Mouse (Mus musculus) thymus, postnatal 36 days (tissue): ENCODE results near the gene Cnst.
A peak's percentile ranks its signal among the peaks of the same experiment; 100 is the strongest.

Source experiments
- DNase-seq, 2 experiments: peaks; one replicate each; pipeline ENCODE4 v3.0.0; 2022; ENCODE audit warnings: mixed read lengths in 2 of 2

Gene Cnst

DNA sequence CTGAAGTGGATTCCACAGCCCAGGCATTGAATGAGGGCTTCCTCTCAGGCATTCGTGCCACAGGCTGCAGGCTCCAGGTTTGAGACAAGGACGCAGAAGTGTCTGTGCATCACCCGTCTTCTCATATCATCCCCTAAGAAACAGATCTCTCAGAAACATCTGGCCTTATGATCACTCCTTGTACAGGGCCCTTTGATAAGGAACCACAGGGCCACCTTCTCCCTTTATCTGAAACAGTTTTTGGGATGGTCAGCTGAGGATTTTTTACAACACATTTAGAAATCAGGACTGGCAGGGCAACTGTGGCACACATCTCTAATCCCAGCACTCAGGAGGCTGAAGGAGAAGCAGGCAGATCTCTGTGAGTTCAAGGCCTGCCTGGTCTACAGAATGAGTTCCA lies 103.2 kb downstream of the Cnst start:
- no peak for DNase-seq

DNA sequence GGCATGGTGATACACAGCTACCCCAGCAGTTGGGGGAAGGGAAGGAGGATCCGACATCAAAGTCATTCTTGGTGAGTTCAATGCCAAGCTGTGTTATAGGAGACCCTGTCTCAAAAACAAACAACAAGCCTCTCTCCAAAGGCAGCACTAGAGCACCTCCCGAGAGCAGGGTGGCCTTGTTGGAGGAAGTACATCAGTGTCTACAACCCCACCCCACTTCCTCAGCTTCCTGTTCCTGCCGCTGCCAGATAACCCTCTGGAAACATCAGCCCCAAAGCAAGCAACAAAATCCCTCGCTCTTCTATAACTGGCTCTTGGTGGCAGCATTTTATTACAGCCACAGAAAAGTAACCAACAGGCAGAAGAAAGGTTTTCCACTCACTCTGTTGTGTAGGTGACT lies 104.1 kb downstream of the Cnst start:
- no peak for DNase-seq

DNA sequence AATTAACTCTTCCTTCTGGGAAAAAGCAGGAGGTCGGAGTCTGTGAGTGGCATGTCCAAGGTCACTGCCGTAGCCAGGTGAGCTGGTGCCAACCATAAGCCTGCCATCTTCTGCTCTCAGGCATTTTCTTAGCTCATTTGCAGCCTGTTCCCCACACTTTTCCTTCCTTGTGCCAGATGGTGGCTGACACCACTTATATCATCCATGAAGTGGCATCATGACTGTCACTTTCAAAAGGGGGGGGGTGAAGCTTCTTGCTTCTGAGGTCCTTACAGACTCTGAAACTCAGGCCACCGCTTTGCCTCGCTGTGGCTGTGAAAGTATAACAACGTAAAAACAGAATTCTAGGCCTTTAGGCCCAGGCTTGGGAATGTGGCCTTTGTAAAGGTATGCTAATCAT lies 105.1 kb downstream of the Cnst start:
- DNase-seq = no peak

DNA sequence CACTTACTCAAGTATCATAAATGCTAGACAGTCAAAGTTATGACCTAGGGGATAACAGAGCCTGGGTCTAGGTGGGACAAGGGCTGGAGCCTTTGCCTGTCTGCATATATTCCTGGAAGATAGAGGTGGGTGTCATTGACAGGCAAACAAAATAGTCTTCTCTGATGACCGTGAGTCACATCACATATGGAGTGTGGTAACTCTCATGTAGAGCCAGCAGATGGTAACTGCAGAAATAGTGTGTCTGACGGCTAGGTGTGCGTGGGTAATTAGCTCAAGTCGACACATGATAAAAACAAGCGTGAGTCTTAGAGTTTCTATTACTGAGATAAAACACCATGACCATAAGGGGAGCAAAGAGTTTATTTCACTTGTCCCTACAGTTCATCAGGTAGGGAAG lies 116.9 kb downstream of the Cnst start:
- DNase-seq = no peak

DNA sequence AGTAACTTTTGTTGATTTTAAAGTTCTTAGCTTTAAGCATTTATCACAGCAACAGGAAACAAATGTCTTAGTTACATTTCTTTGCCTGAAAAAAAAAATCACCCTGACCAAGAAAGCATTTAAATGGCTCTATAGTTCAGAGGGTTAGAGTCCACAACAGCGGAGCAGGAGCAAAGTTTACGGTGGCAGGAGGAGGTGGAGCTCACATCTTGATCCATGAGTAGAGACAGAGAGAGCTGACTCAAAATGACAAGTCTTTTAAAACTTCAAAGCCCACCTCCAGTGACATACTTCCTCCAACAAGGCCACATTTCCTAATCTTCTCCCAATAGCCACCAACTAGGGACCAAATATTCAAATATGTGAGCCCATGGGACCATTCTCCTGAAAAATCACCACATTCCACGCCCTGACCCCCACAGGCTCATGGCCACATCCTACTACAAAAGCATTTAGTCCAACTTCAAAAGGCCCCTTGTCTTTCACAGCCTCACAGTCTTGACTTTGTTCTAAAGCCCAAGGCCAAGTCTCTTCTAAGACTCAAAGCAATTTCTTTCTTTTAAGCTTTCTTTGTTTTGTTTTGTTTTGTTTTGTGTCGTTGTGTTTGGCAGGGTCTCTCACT lies 118.2 kb downstream of the Cnst start:
- DNase-seq = no peak

DNA sequence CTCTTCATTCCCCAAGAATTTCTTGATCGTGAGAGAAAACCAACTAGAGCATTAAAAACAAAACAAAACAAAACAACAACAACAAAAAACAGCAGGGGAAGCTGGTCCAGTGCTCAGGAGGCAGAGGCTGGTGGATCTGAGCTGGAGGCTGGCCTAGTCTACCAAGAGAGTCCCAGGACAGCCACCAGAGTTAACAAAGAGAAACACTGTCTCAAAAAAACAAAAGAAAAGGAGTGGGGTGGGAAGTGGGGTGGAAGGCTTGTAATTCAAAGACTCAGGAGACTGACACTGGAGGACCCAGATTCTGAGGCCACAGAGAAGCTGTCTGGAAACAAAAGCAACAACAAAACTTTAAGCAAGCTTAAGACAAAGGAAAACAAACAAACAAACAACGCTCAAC lies 120.8 kb downstream of the Cnst start:
- no peak for DNase-seq

DNA sequence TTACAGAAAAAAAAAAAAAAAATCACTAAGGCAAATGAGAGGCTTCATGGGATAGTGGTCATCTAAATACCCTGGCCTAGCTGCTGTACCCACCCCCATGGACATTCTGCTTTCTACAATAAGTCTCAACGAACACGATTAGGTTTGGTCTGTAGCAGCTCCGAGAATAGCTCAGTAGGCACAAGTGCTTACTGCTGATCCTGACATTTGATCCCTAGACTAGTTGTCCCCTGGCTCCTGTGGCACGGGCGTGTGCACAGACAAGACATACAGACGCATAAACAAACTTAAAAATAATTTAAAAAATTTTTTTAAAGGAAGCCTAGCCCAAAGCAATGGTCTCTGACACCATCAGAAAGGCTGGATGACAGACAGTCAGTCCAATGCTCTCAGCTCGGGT lies 121.3 kb downstream of the Cnst start:
- no peak for DNase-seq

DNA sequence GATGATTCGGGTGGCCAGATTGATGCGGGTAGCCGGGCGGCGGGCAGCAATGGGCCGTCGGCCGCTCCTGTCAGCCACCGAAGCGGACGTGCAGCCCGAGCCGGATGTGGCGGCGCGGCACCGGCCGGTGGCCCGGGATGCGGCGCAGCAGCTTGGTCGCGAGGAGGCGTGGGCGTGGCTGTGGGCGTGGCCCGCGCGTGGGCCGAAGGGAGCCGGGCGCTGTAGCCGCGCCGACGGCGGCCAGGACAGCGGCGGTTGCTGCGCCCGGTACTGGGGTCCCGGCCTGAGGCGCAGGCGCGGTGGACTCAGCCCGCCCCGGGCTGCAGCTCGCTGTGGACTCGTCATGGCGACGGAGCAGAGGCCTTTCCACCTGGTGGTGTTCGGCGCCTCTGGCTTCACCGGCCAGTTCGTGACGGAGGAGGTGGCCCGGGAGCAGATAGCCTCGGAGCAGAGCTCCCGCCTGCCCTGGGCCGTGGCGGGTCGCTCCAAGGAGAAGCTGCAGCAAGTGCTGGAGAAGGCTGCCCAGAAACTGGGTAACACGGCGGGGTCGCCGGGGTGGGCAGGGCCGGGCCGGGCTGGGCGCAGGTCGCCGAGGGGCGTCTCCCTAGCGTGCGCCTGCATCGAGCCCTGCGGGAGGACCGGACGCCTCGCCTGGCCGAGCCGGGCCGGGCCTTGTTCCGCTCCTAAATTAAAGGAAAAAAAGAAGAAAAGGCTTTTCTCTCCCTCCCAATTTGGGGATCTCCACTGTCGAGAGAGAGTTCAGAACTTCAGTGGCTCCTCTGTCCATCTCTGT lies 122.0 kb downstream of the Cnst start, which contains the start of gene Sccpdh:
TSS of gene Sccpdh (plus strand) at position 198 of the 793 bp plus-strand sequence.
- DNase-seq = peak; percentile 81 to 83

DNA sequence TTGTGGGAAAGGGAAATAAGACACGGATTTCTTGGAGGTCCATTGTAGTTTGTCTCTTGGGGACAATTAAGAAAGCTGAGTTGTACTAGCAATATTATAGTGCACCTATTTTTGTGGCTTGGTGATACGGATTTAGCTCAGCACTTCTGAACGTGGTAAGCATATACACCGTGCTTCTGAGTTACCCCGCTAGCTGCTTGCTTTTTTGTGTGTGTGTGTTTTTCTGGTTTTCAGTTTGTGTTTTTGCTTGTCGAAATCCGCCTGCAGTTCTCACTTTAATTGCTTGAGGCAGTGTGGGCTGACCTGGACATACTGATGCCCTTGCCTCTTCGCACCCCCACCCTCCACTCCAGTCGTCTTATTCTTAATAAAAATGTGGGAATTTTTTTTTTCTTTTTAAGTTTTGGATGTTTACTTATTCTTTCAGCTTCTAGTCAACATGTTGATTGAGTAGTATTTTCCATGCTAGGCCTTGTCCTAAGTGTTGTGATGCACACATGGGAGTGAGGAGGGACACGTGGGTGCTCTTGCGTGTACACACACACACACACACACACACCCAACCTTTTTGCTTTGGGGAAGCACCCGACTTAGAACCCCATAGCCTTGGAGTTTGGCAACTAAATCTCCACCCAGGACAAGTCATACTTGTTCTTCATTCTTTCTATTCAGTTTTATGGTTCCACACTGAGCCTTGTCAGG lies 122.8 kb downstream of the Cnst start:
- DNase-seq = no peak

DNA sequence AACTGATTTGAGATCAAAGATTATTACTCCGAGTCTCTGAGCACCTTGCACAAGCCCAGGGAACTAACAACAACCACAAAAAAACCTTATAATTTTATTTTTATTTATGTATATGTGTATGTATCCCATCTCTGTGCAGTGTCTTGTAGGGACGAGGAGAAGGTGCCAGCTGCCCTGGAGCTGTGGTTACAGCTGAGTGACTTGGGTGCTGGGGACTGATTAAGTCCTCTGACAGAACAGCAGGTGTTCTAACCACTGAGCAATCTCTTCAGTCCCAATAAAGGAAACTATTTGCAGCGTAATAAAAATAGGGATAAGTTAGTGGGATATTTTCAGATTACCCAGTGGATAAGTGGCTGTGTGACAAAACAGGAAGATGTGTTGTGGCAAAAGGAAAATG lies 128.2 kb downstream of the Cnst start:
- no peak for DNase-seq

DNA sequence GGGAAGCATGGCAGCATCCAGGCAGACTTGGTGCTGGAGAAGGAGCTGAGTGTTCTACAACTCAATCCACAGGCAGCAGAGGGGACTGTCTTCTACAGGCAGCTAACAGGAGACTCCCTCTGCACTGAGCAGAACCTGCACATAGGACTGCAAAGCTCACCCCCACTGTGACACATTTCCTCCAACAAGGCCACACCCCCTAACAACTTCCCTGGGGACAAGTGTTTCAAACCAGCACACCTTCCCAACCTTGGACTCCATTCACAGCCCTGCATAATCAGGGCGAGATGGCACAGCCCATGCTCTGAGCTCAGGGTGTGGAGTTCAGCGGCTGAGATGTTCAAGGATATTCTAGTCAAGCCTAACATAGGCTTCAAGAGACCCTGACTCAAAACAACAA lies 130.9 kb downstream of the Cnst start:
- no peak for DNase-seq
